Mouse (Mus musculus) CH12.LX (cell line): Measurements from ENCODE around the gene Gm37240. TPM values are rescaled to one million over a fixed set of nuclear protein-coding genes. Genes with fewer than 3 reads are reported as not detected.

Source experiments
- DNase-seq: peaks from one replicate; pipeline ENCODE4 v3.0.0-alpha.2; 2013; ENCODE audit errors: extremely low read depth
- H3K27ac ChIP-seq: 2 replicates; pipeline ENCODE4 v1.5.1; 2012; ENCODE audit warnings: low read depth, mild to moderate bottlenecking, control low read depth, moderate library complexity; ENCODE audit not compliant: insufficient read depth
- H3K27me3 ChIP-seq: replicated peaks from 2 replicates; pipeline ENCODE3; 2012; ENCODE audit warnings: inconsistent platforms
- H3K36me3 ChIP-seq, 2 experiments: replicated peaks in 1 of 2; 2 replicates each; pipeline versions ENCODE3 to v1.6.1; 2012; ENCODE audit warnings: inconsistent platforms in 1 of 2, low read length in 1 of 2, mild to moderate bottlenecking in 1 of 2, mixed read lengths in 1 of 2, moderate library complexity in 1 of 2; ENCODE audit not compliant: control insufficient read depth in 1 of 2, insufficient read depth in 1 of 2
- H3K4me1 ChIP-seq, 2 experiments: 2 replicates each; pipeline ENCODE4 v1.6.1; 2012; ENCODE audit warnings: inconsistent platforms in 1 of 2, moderate library complexity in 1 of 2; ENCODE audit not compliant: insufficient read depth in 2 of 2, control insufficient read depth in 1 of 2
- H3K4me2 ChIP-seq: 2 replicates; pipeline ENCODE4 v1.6.1; 2012; ENCODE audit warnings: low read depth, mild to moderate bottlenecking, control low read depth; ENCODE audit not compliant: poor library complexity, insufficient read depth, severe bottlenecking
- H3K4me3 ChIP-seq, 3 experiments: fragments of 150-350 bp in 1 of 3; sonication (generic) in 1 of 3; replicated peaks in 1 of 3; 2 replicates each; pipeline versions ENCODE3 to v1.5.1; 2011 to 2012; ENCODE audit warnings: low read depth in 2 of 3, low read length in 2 of 3, mild to moderate bottlenecking in 2 of 3, moderate library complexity in 2 of 3, control low read depth in 1 of 3, improper control_type of control experiment in 1 of 3, inconsistent platforms in 1 of 3, mixed read lengths in 1 of 3; ENCODE audit not compliant: poor library complexity in 1 of 3
- H3K79me2 ChIP-seq: replicated peaks from 2 replicates; pipeline ENCODE4 v1.6.1; 2012; ENCODE audit warnings: mild to moderate bottlenecking, moderate library complexity; ENCODE audit not compliant: control insufficient read depth, poor library complexity, insufficient read depth, severe bottlenecking; ENCODE audit errors: extremely low read depth
- H3K9ac ChIP-seq: 2 replicates; pipeline ENCODE4 v1.6.1; 2012; ENCODE audit warnings: low read depth, mild to moderate bottlenecking, control low read depth, moderate library complexity; ENCODE audit not compliant: insufficient read depth
- H3K9me3 ChIP-seq: replicated peaks from 2 replicates; pipeline ENCODE3; 2012; ENCODE audit warnings: low read length, inconsistent platforms, mixed read lengths
- BHLHE40 ChIP-seq: IDR thresholded peaks from 2 replicates; pipeline ENCODE4 v1.6.1; 2011; ENCODE audit warnings: mild to moderate bottlenecking, low read depth, low read length, improper control_type of control experiment
- ELF1 ChIP-seq: IDR thresholded peaks from 2 replicates; pipeline ENCODE4 v1.6.1; 2014; ENCODE audit warnings: low read depth, mild to moderate bottlenecking, inconsistent platforms, low read length, improper control_type of control experiment
- MAZ ChIP-seq: IDR thresholded peaks from 2 replicates; pipeline ENCODE4 v1.6.1; 2012; ENCODE audit warnings: low read depth, mild to moderate bottlenecking, inconsistent platforms, low read length, improper control_type of control experiment, moderate library complexity
- MEF2A ChIP-seq: IDR thresholded peaks from 2 replicates; pipeline ENCODE4 v1.6.1; 2014; ENCODE audit warnings: low read depth, mild to moderate bottlenecking, inconsistent platforms, low read length, improper control_type of control experiment, borderline replicate concordance
- NELFE ChIP-seq: IDR thresholded peaks from 2 replicates; pipeline ENCODE4 v1.6.1; 2011; ENCODE audit warnings: low read depth, low read length, improper control_type of control experiment
- PAX5 ChIP-seq: IDR thresholded peaks from 2 replicates; pipeline ENCODE4 v1.6.1; 2012; ENCODE audit warnings: low read length, inconsistent platforms, mixed read lengths
- RCOR1 ChIP-seq: conservative IDR thresholded peaks from 2 replicates; pipeline ENCODE4 v1.6.1; 2012; ENCODE audit warnings: low read depth, mild to moderate bottlenecking, inconsistent platforms, low read length, improper control_type of control experiment
- SIN3A ChIP-seq: IDR thresholded peaks from 2 replicates; pipeline ENCODE4 v1.6.1; 2012; ENCODE audit warnings: low read length, improper control_type of control experiment, inconsistent platforms
- SMC3 ChIP-seq: IDR thresholded peaks from 2 replicates; pipeline ENCODE4 v1.6.1; 2011; ENCODE audit warnings: low read depth, low read length, improper control_type of control experiment
- TBP ChIP-seq: conservative IDR thresholded peaks from 2 replicates; pipeline ENCODE4 v1.6.1; 2011; ENCODE audit warnings: low read depth, low read length, improper control_type of control experiment
- TCF12 ChIP-seq: IDR thresholded peaks from 2 replicates; pipeline ENCODE4 v1.6.1; 2014; ENCODE audit warnings: low read depth, mild to moderate bottlenecking, inconsistent platforms, low read length, improper control_type of control experiment
- UBTF ChIP-seq: IDR thresholded peaks from 2 replicates; pipeline ENCODE4 v1.6.1; 2012; ENCODE audit warnings: low read depth, mild to moderate bottlenecking, inconsistent platforms, low read length, improper control_type of control experiment, moderate library complexity
- USF1 ChIP-seq: IDR thresholded peaks from 2 replicates; pipeline ENCODE4 v1.6.1; 2014; ENCODE audit warnings: low read depth, mild to moderate bottlenecking, inconsistent platforms, low read length, improper control_type of control experiment
- USF2 ChIP-seq: conservative IDR thresholded peaks from 2 replicates; pipeline ENCODE4 v1.6.1; 2011; ENCODE audit warnings: low read depth, low read length, improper control_type of control experiment
- ZC3H11A ChIP-seq: IDR thresholded peaks from 2 replicates; pipeline ENCODE4 v1.6.1; 2012; ENCODE audit warnings: low read depth, mild to moderate bottlenecking, inconsistent platforms, low read length, improper control_type of control experiment
- ZMIZ1 ChIP-seq: IDR thresholded peaks from 2 replicates; pipeline ENCODE4 v1.6.1; 2012; ENCODE audit warnings: low read depth, mild to moderate bottlenecking, inconsistent platforms, low read length, improper control_type of control experiment
- ZNF384 ChIP-seq: IDR thresholded peaks from 2 replicates; pipeline ENCODE4 v1.6.1; 2012; ENCODE audit warnings: low read depth, low read length, improper control_type of control experiment, inconsistent platforms
- dilution Hi-C: fragments of 300-500 bp; cut with MboI; formaldehyde crosslinking; loops from 2 replicates; pipeline ENCODE4 v1.14.3; 2020; ENCODE audit warnings: low sequenced_read_pairs; ENCODE audit not compliant: extremely low pct_unique_long_range_greater_than_20kb, extremely low pct_ligation_motif_present
- in situ Hi-C: fragments of 300-500 bp; cut with MboI; formaldehyde crosslinking; loops from 3 replicates; pipeline ENCODE4 v1.14.3; 2019; ENCODE audit warnings: low sequenced_read_pairs, low pct_ligation_motif_present, low pct_unique_long_range_greater_than_20kb, mixed read lengths
- polyA plus RNA-seq: library from polyadenylated mRNA; unstranded; fragments of >175 nt; gene quantifications from 2 replicates; pipeline ENCODE4 v1.2.1, GENCODE M21; 2012; ENCODE audit warnings: low read depth; ENCODE audit not compliant: insufficient read length
- total RNA-seq, 2 experiments: library from RNA; depleted of rRNA; stranded (reverse); fragments of 300-350 nt in 1 of 2; fragments of >200 nt in 1 of 2; gene quantifications; 2 replicates each; pipeline ENCODE4 v1.2.3; 2012 to 2014

The Gm37240 gene
- total and polyA plus RNA-seq, 3 experiments: 0.08 to 0.19 (median 0.14) TPM

- Histone ChIP-seq H3K79me2 (no peaks in the 10 kb centered on the region), H3K27me3 (no peaks in the 10 kb centered on the region)
- TF ChIP-seq UBTF (no peak), ZNF384 (no peak), BHLHE40 (no peak), MAZ (no peak), SIN3A (no peak), MEF2A (no peak), ZMIZ1 (no peak), USF2 (no peak), TBP (no peak), SMC3 (no peak), ELF1 (no peak), ZC3H11A (no peak), PAX5 (no peak), TCF12 (no peak), USF1 (no peak), RCOR1 (no peak), NELFE (no peak)
- TF ChIP-seq, all 38 proteins: peak for 0
- no peak overlapping the region for H3K27ac ChIP-seq
- no peaks in the 10 kb centered on the region for H3K9me3 ChIP-seq
- no peaks in the 10 kb centered on the region for H3K36me3 ChIP-seq
- no peak overlapping the region for H3K4me3 ChIP-seq
- DNase-seq: no peak
- H3K4me1 ChIP-seq: no peaks in the 10 kb centered on the region
- in situ Hi-C loops (no loop called here), dilution Hi-C loops (no loop called here)
- H3K9ac ChIP-seq: no peak overlapping the region
- H3K4me2 ChIP-seq: no peak overlapping the region
Measured at GRCm38 (mm10) chr3:84447803-84448202, 1439.5 kb downstream of the Gm37240 start.

Other genes starting within 250 kb of the Gm37240 start
- 0.17 TPM in 2 replicates for gene Fam160a1, start 70.2 kb downstream of the Gm37240 start, total RNA-seq (2012; rRNA removed)
- gene Fam160a1, start 70.2 kb downstream of the Gm37240 start, total RNA-seq (2014; rRNA removed): 0.20 and 0.41 TPM in 2 replicates
- 0.34 and 0.41 TPM in 2 replicates for gene Fam160a1, start 70.2 kb downstream of the Gm37240 start, polyA plus RNA-seq
- 0.04 and 0.08 TPM in 2 replicates for gene Glt28d2, start within 50 bp of the Gm37240 start, total RNA-seq (2012; rRNA removed)
- gene Glt28d2, start within 50 bp of the Gm37240 start, total RNA-seq (2014; rRNA removed): 0.08 TPM in 1 of 2 replicates, not detected in the other
- 0.10 TPM in 1 of 2 replicates, not detected in the other for gene Glt28d2, start within 50 bp of the Gm37240 start, polyA plus RNA-seq
- 0.63 and 0.76 TPM in 2 replicates for gene Sh3d19, start 83.6 kb upstream of the Gm37240 start, total RNA-seq (2012; rRNA removed)
- 0.16 TPM in 2 replicates for gene Sh3d19, start 83.6 kb upstream of the Gm37240 start, total RNA-seq (2014; rRNA removed)
- gene Sh3d19, start 83.6 kb upstream of the Gm37240 start, polyA plus RNA-seq: 0.33 and 0.42 TPM in 2 replicates
- gene Prss48, start 115.0 kb upstream of the Gm37240 start, total RNA-seq (2012; rRNA removed): not detected in 2 replicates
- gene Prss48, start 115.0 kb upstream of the Gm37240 start, total RNA-seq (2014; rRNA removed): not detected in 2 replicates
- gene Prss48, start 115.0 kb upstream of the Gm37240 start, polyA plus RNA-seq: not detected in 2 replicates